24 mouse cellular contexts compared by ENCODE assay signal in genomic region chr5:145881207-145881606, GRCm38 (mm10). TPM values are rescaled to one million over a fixed set of nuclear protein-coding genes. Genes with fewer than 3 reads are reported as not detected.
"Had no signal": no experiment of that assay in that cellular context is flagged by ENCODE, and none has a peak within 500 bp of the region (broad histone marks: within the 10 kb centered on the region; RNA-seq: fewer than 3 reads in every experiment).

No protein-coding gene starts in this region.

- H3K4me1 ChIP-seq: liver, embryonic 13.5 days; lung, embryonic 15.5 days; megakaryocyte, embryonic 14.5 days; midbrain, embryonic 13.5 days; midbrain, embryonic 15.5 days; neural tube, embryonic 12.5 days; stomach, embryonic 15.5 days had no signal

- H3K4me3 ChIP-seq: liver, embryonic 13.5 days; lung, embryonic 15.5 days; megakaryocyte, embryonic 14.5 days; midbrain, embryonic 13.5 days; midbrain, embryonic 15.5 days; neural tube, embryonic 12.5 days; stomach, embryonic 15.5 days had no signal

- ATAC-seq: lung, postnatal 0 days; midbrain, embryonic 13.5 days; midbrain, embryonic 15.5 days had no signal

- H3K36me3 ChIP-seq: liver, embryonic 13.5 days; lung, embryonic 15.5 days; midbrain, embryonic 13.5 days; midbrain, embryonic 15.5 days; neural tube, embryonic 12.5 days; stomach, embryonic 15.5 days had no signal

- DNase-seq: liver, embryonic 13.5 days; lung, adult 2 months; lung, postnatal 14 days; lung, postnatal 36 days; retina, postnatal 1 day; right cerebral cortex, adult 18-20 months; thymus, adult 2 months; thymus, postnatal 25 days; thymus, postnatal 4 days had no signal

- H3K27me3 ChIP-seq: liver, embryonic 13.5 days; lung, embryonic 15.5 days; megakaryocyte, embryonic 14.5 days; midbrain, embryonic 13.5 days; midbrain, embryonic 15.5 days; neural tube, embryonic 12.5 days; stomach, embryonic 15.5 days had no signal

- H3K9me3 ChIP-seq: stomach, embryonic 15.5 days had no signal

- H3K9ac ChIP-seq: liver, embryonic 13.5 days; lung, embryonic 15.5 days; midbrain, embryonic 13.5 days; midbrain, embryonic 15.5 days; neural tube, embryonic 12.5 days; stomach, embryonic 15.5 days had no signal

- H3K27ac ChIP-seq: liver, embryonic 13.5 days; lung, embryonic 15.5 days; macrophage; midbrain, embryonic 13.5 days; midbrain, embryonic 15.5 days; neural tube, embryonic 12.5 days; stomach, embryonic 15.5 days; stomach, postnatal 0 days had no signal

- H3K4me2 ChIP-seq: liver, embryonic 13.5 days; lung, embryonic 15.5 days; midbrain, embryonic 11.5 days; midbrain, embryonic 13.5 days; midbrain, embryonic 15.5 days; neural tube, embryonic 12.5 days; stomach, embryonic 15.5 days had no signal

RNA-seq across cellular contexts. Expression of gene Cyp3a11, which starts 1.4 kb away (rescaled TPM):
- polyA plus RNA-seq: lung, embryonic 15.5 days; macrophage; midbrain, embryonic 11.5 days; midbrain, embryonic 13.5 days; midbrain, embryonic 15.5 days; midbrain, postnatal 0 days; neural tube, embryonic 12.5 days; neural tube, embryonic 14.5 days; spleen, adult 2 months; testis, adult 2 months; urinary bladder, adult 2 months had no signal
